ENCODE assay signal across 23 mouse cellular contexts in genomic region chr11:23732840-23733239, GRCm38 (mm10). TPM values are rescaled to one million over a fixed set of nuclear protein-coding genes. Genes with fewer than 3 reads are reported as not detected.
A peak's percentile ranks its signal among the peaks of the same experiment; 100 is the strongest.
DNase-seq lines count a peak whose midpoint lies in the region; ATAC-seq and TF ChIP-seq lines count a peak whose summit lies in the region.
"Had no signal": no experiment of that assay in that cellular context is flagged by ENCODE, and none has a peak within 500 bp of the region (broad histone marks: within the 10 kb centered on the region; RNA-seq: fewer than 3 reads in every experiment).

No protein-coding gene starts in this region.

- TF ChIP-seq RAD21 in MEL (IDR thresholded peaks at IDR 0.05; ENCODE audit: low read depth, low read length), result no peak

- DNase-seq in lung, postnatal 4 days, result no peak
- DNase-seq in MEL (ENCODE audit: low read depth, low spot score), result peak; percentile 25
- DNase-seq in Muller cell, postnatal 12 days (ENCODE audit: inconsistent ontology term), result peak; percentile 17
- peak; percentile 12 for DNase-seq in lung, postnatal 36 days
- DNase-seq in layer of hippocampus, adult 9-11 months, result no peak
- DNase-seq: adrenal gland, postnatal 10 days; adrenal gland, postnatal 36 days; cerebellum, adult 18-20 months; cerebellum, adult 9-10 months; cerebellum, postnatal 14 days; gastrocnemius, postnatal 10 days; gastrocnemius, postnatal 36 days; heart, adult 2 months had no signal

- WGBS in lung, embryonic 15.5 days, result 48% methylated on average over 1 of the region's 1 CpGs

- no peak overlapping the region for H3K27ac ChIP-seq in lung, embryonic 15.5 days
- no peak overlapping the region for H3K27ac ChIP-seq in MEL (ENCODE audit: control insufficient read depth, low read depth, low read length)
- H3K27ac ChIP-seq: forebrain, embryonic 10.5 days; forebrain, embryonic 13.5 days; heart, adult 2 months; heart, embryonic 10.5 days; hindbrain, embryonic 10.5 days; hindbrain, embryonic 13.5 days had no signal

- TF ChIP-seq CTCF in MEL (IDR thresholded peaks at IDR 0.05 in 2 of 3, conservative IDR thresholded peaks at IDR 0.05 in 1 of 3; ENCODE audit: control insufficient read depth in 1 of 3, insufficient read depth in 1 of 3, low read depth in 2 of 3, low read length in 3 of 3, poor library complexity in 1 of 3, severe bottlenecking in 1 of 3), result no peak

- H3K36me3 ChIP-seq in lung, embryonic 15.5 days, result peaks cover 23% of the 10 kb centered on the region; the same call in 1 of the 2 replicates
- H3K36me3 ChIP-seq in MEL (ENCODE audit: control insufficient read depth in 1 of 2, insufficient read depth in 2 of 2, low read length in 2 of 2), result peaks cover 3 to 14% of the 10 kb centered on the region in 2 experiments

- peak; percentile 31; the same call in 1 of the 2 replicates for ATAC-seq in lung, embryonic 15.5 days (ENCODE audit: borderline replicate concordance, extremely low read depth, low FRiP score, low TSS enrichment)
- ATAC-seq: CD4-positive, CD25-positive, alpha-beta regulatory T cell, adult 4 months; forebrain, embryonic 13.5 days; forebrain, embryonic 16.5 days; hindbrain, embryonic 16.5 days; Patski had no signal

- no peak for TF ChIP-seq POLR2A in MEL (IDR thresholded peaks at IDR 0.05; ENCODE audit: control insufficient read depth in 1 of 2, insufficient read depth in 1 of 2, low read depth in 1 of 2, low read length in 2 of 2, poor library complexity in 1 of 2)

- H3K4me3 ChIP-seq in lung, embryonic 15.5 days, result no peak overlapping the region
- no peak overlapping the region for H3K4me3 ChIP-seq in MEL (ENCODE audit: control insufficient read depth in 1 of 2, insufficient read depth in 1 of 2, low read depth in 2 of 2, low read length in 2 of 2)
- H3K4me3 ChIP-seq: forebrain, embryonic 10.5 days; forebrain, embryonic 13.5 days; heart, adult 2 months; heart, embryonic 10.5 days; hindbrain, embryonic 10.5 days; hindbrain, embryonic 13.5 days had no signal

- no peaks in the 10 kb centered on the region for H3K4me1 ChIP-seq in lung, embryonic 15.5 days
- H3K4me1 ChIP-seq in MEL (ENCODE audit: control insufficient read depth in 1 of 2, insufficient read depth in 2 of 2, low read length in 2 of 2), result peaks cover 0 to 8% of the 10 kb centered on the region in 2 experiments; a peak in 2 of 4 replicates
- H3K4me1 ChIP-seq: forebrain, embryonic 10.5 days; forebrain, embryonic 13.5 days; heart, embryonic 10.5 days; hindbrain, embryonic 10.5 days; hindbrain, embryonic 13.5 days had no signal

- H3K4me2 ChIP-seq in lung, embryonic 15.5 days, result no peak overlapping the region
- H3K4me2 ChIP-seq: forebrain, embryonic 13.5 days; hindbrain, embryonic 13.5 days had no signal

- H3K27me3 ChIP-seq in lung, embryonic 15.5 days, result no peaks in the 10 kb centered on the region
- H3K27me3 ChIP-seq in MEL (ENCODE audit: control insufficient read depth in 1 of 2, insufficient read depth in 2 of 2, low read length in 2 of 2), result no peaks in the 10 kb centered on the region
- H3K27me3 ChIP-seq: forebrain, embryonic 13.5 days; hindbrain, embryonic 13.5 days; Patski had no signal

- no peaks in the 10 kb centered on the region for H3K9me3 ChIP-seq in lung, embryonic 15.5 days
- no peaks in the 10 kb centered on the region for H3K9me3 ChIP-seq in MEL (replicated peaks; ENCODE audit: insufficient read depth, low read length)
- H3K9me3 ChIP-seq: forebrain, embryonic 10.5 days; forebrain, embryonic 13.5 days; heart, embryonic 10.5 days; hindbrain, embryonic 10.5 days; hindbrain, embryonic 13.5 days had no signal

- no peak overlapping the region for H3K9ac ChIP-seq in lung, embryonic 15.5 days
- H3K9ac ChIP-seq in MEL (ENCODE audit: control insufficient read depth, low read depth, low read length, poor library complexity, severe bottlenecking), result no peak overlapping the region
- H3K9ac ChIP-seq: forebrain, embryonic 13.5 days; hindbrain, embryonic 13.5 days had no signal

- TF ChIP-seq EP300 in MEL (IDR thresholded peaks at IDR 0.05; ENCODE audit: low read depth in 1 of 2, low read length in 2 of 2), result no peak

- no peaks in the 10 kb centered on the region for H3K79me2 ChIP-seq in MEL (ENCODE audit: control insufficient read depth, insufficient read depth, low read length, poor library complexity)

TF ChIP-seq in MEL, 35 proteins besides CTCF, POLR2A, EP300 and RAD21:
- no peak for TF ChIP-seq ZMIZ1 (IDR thresholded peaks at IDR 0.05; ENCODE audit: low read depth, low read length)
- TF ChIP-seq MYB (IDR thresholded peaks at IDR 0.05; ENCODE audit: low read depth, low read length), result no peak
- TF ChIP-seq RCOR1 (IDR thresholded peaks at IDR 0.05; ENCODE audit: low read depth, low read length), result no peak
- no peak for TF ChIP-seq JUND (IDR thresholded peaks at IDR 0.05; ENCODE audit: low read depth, low read length)
- TF ChIP-seq SMC3 (IDR thresholded peaks at IDR 0.05; ENCODE audit: low read depth, low read length), result no peak
- no peak for TF ChIP-seq KAT2A (conservative IDR thresholded peaks at IDR 0.05; ENCODE audit: low read depth, low read length)
- TF ChIP-seq NELFE (IDR thresholded peaks at IDR 0.05; ENCODE audit: low read depth, low read length), result no peak
- TF ChIP-seq USF2 (IDR thresholded peaks at IDR 0.05; ENCODE audit: borderline replicate concordance in 1 of 2, insufficient read depth in 1 of 2, low read depth in 1 of 2, low read length in 2 of 2), result no peak
- no peak for TF ChIP-seq TBP (IDR thresholded peaks at IDR 0.05; ENCODE audit: low read depth, low read length)
- 0 out of 2 replicates have a peak, but pooled peaks have one; percentile 31 for TF ChIP-seq ETS1 (IDR thresholded peaks at IDR 0.05; ENCODE audit: low read depth, low read length)
- TF ChIP-seq GATA1 (IDR thresholded peaks at IDR 0.05; ENCODE audit: low read depth, low read length), result peak; percentile 61
- no peak for TF ChIP-seq CHD2 (IDR thresholded peaks at IDR 0.05; ENCODE audit: low read length)
- TF ChIP-seq SIN3A (IDR thresholded peaks at IDR 0.05; ENCODE audit: low read length), result no peak
- TF ChIP-seq MAFK (IDR thresholded peaks at IDR 0.05; ENCODE audit: borderline replicate concordance, low read depth, low read length), result no peak
- TF ChIP-seq POLR2AphosphoS5 (IDR thresholded peaks at IDR 0.05; ENCODE audit: borderline replicate concordance, low read depth, low read length), result no peak
- TF ChIP-seq MAX (IDR thresholded peaks at IDR 0.05; ENCODE audit: low read length), result no peak
- TF ChIP-seq ELF1 (IDR thresholded peaks at IDR 0.05; ENCODE audit: low read depth, low read length), result no peak

RNA-seq across cellular contexts. Expression of gene Rel, which starts 37.9 kb away (rescaled TPM):
- 0.68 and 0.96 TPM in 2 replicates for polyA plus RNA-seq in lung, embryonic 15.5 days (2015; fragmentation: Nextera tagmentation; extraction: Ambion mirVana)
- total RNA-seq in MEL (2012; rRNA removed), result 0.42 and 1.2 TPM in 2 replicates
- 1 to 10 TPM in 1 of 2 experiments, not detected in 1; 2.5 TPM for polyA plus RNA-seq in MEL (2012; ENCODE audit: insufficient read depth in 1 of 2, insufficient read length in 2 of 2, low read depth in 1 of 2, low replicate concordance in 2 of 2, missing spikeins in 1 of 2)

Comparison
In these comparisons a context has a peak if more than half of its experiments do, and no peak if none do; other contexts are left out.
1. DNase-seq: peak in MEL (single experiment), Muller cell, postnatal 12 days (single experiment) and lung, postnatal 36 days (single experiment); none in lung, postnatal 4 days (0 of 2) and layer of hippocampus, adult 9-11 months (single experiment).